Mouse (Mus musculus) gastrocnemius, postnatal 14 days (tissue): Measurements from ENCODE around the gene Cntnap5a. TPM values are rescaled to one million over a fixed set of nuclear protein-coding genes. Genes with fewer than 3 reads are reported as not detected.

Source experiments
- DNase-seq: peaks from one replicate; pipeline ENCODE4 v3.0.0; 2021; ENCODE audit warnings: mixed read lengths
- intact Hi-C: fragments of 180-260 bp; cut with DNase I; formaldehyde crosslinking; loops from one replicate; pipeline ENCODE4 v1.15.1; 2025; ENCODE audit warnings: low total_unique reads
- long read RNA-seq, 2 experiments: library from polyadenylated mRNA; stranded (forward); transcript quantifications; one replicate each; pipeline ENCODE4 v2.0.0; 2021
- total RNA-seq, 2 experiments: library from RNA; stranded (reverse); gene quantifications; 2 replicates each; pipeline ENCODE4 v1.2.3; 2021

Gene Cntnap5a
- total RNA-seq, result under 1 TPM in 1 of 2 experiments, not detected in 1; 0.02 TPM
- long read RNA-seq, experiment 1, result 0 reads
- long read RNA-seq, experiment 2, result 0 reads

DNA sequence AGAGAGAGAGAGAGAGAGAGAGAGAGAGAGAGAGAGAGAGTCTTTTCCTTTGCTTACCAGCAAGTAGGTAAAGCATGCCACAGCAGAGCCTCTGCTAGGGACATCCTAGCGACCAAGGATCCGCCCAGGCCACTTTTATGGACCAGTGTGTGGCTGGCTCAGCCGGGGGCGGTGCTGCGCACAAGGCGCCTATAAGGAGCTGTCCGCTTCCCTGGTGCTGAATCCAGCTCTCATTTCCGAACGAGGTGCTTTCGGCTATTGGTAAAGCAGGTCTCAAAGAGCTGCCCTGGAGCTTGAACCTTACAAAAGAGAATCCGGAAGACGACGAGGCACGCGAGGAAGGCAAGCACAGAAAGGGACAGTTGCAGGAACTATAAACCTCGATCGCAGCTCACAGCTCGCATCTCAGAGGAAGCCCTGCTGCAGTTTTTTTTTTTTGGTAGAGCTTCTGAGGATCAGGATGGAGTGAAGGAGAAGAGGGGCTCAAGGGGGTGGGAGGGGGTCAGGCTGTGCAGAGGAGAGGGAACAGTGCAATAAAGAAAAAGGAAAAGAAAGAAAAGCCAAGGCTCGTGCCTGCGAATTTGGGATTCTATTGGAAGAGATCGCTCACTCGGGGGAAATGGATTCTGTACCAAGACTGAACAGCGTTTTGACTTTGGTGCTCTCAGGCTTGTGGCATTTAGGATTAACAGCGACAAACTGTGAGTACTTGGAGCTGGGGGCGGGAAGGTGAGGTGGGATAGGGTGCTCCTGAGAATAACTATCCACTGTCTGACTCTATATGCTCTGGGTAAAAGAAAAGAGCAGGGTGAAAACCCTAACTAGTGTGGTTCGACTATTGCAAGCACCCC is at the start of gene Cntnap5a:
Cntnap5a (plus strand) TSS at position 239 of the 851 bp plus-strand sequence.
- peak; percentile 31 for DNase-seq
- intact Hi-C loops, result no loop called here

DNA sequence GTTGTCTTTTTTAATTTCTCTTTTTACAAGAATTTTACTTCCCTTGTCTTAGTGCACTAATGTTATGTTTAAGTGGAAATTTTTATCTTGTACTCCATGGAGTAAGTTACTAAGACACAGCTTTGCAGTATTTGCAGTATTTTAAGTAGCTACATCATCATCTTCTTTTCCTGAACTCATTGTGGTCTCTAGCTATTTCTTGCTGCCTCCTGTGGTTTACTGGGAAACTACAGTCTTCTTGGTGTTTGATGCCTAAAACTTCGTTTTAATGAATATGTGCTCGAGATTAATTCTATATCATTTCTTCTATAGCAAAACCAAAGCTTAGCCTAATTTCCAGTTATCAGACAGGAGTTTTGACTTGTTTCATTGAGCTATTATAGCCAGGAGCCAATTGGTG is 37.6 kb upstream of the Cntnap5a start:
- intact Hi-C loops, result no loop called here
- DNase-seq, result no peak

DNA sequence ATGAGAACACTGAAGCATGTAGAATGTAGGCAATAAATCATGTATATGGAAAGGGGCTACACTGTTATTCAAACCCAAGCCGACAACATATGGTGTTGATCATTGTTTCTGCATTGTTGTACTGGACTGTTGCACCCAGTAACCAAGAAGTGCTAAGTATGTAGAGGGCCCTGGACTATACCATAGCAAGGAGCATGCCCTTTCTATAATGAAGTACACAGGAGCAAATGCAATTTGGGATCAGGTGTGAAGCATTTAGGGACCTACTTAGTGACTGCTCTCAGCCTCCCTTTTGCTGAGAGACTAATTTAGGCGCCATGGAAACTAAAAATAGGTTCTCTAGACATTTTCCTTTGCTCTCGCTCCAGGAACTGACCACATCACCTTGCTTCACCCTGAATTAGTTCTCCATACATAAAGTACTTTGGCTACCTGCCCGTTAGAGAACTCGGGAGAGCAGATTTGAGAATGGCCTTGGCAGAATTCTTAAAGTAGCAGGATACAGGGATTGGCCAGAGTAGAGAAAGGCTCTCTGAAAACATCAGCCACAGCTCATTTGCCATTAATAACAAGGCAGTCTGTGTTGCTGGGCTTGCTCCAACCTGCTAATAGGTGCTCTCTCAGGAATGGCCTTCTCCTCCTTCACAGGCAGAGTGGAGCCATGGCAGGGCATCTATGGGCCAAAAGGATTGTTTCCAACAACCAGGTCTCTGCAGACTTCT is 26.1 kb upstream of the Cntnap5a start:
- DNase-seq, result no peak
- intact Hi-C loops, result no loop called here

DNA sequence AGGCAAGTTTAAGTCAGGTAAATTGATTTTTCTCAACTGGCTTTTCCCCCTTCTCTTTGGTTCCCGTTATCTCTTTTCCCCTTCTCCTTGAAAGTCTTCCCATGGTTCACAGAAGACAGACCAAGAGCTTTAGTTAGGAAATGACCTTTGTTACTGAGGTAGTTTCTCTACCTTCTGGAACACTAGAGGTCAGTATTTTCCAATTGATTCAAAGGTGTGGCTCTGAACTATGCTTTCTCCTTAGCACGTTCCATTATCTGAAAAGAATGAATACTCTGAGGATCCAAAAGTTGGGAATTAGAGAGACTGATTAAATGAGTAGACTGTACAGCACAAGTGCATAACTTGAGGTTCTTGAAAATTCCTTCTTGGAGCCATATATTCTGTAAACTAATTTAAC is 1.9 kb downstream of the Cntnap5a start:
- intact Hi-C loops, result no loop called here

DNA sequence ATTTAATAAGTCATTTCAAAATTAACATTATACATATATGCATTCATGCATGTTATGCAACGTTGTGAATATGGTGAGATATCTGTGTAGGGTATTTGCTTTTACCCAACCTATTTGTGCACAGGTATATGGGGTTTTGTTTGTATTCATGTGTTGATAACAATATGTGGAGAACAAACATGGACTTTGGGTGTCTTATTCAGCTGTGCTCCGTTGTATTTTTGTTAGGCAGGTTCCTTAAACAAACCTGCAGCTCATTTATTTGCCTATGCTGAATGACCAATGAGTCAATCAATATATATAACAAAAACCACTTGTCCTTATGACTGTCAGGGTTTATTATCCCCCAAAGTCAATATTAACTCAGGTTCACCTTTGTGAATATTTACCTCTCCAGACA is 15.2 kb downstream of the Cntnap5a start:
- DNase-seq, result no peak
- intact Hi-C loops, result no loop called here

More for the DNA sequence above, 1.9 kb downstream of the Cntnap5a start:
- no peak for DNase-seq

DNA sequence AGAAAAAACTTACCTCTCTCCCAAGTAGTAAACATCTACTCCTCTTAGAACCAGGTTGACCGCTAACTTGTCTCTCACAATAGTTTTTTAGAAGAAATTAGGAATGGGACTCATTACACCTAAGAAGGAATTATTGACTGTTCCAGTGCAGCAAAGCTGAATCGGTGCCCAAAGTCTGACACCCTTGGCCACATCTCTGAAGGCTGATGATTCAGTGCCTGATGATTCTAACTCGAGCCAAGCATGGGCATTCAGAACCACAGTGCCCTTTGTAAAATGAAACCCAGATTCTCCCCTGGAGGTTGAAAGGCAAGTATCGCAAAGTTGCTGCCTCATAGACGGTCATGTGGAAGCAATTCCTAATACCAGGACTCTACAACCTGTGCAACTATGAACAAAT is 58.0 kb downstream of the Cntnap5a start:
- intact Hi-C loops, result no loop called here
- DNase-seq, result no peak

DNA sequence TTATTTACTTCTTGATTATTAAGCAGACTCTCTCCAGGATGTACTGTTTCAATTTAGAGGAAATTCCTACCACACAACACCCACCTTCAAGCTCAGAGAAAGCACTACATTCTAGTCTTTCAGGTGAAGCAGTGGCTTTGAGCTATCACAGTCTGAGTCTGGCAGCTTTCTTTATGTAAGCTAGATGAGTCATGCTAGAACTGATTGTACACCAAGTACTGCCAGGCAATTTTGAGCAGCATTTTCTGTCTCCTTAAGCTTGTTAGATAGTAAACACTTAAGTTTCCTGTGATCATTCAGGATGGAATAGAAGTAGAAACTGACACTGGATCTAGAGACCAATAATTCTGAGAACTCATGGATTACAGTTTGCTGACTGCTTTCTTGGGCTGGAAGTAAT is 61.0 kb downstream of the Cntnap5a start:
- no peak for DNase-seq
- intact Hi-C loops, result no loop called here

DNA sequence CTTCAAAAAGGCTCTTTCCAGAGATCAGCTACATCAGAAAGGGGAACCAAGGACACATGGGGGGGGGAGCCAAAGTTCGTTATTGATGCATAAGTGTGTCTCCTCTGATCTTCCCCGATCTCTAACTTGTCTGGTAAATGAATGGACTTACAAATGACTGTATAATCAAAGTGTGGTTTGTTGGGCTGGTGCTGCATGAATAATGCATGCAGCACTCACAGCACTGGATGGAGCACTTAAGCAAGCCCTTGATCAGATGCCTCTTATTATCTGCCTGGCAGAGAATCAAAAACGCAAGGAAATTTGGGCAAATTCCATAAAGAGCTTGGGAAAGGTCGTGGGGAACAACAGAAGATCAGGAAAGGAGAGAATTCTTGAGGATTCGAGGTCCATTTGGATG is 100.2 kb downstream of the Cntnap5a start:
- intact Hi-C loops, result no loop called here
- DNase-seq, result no peak

DNA sequence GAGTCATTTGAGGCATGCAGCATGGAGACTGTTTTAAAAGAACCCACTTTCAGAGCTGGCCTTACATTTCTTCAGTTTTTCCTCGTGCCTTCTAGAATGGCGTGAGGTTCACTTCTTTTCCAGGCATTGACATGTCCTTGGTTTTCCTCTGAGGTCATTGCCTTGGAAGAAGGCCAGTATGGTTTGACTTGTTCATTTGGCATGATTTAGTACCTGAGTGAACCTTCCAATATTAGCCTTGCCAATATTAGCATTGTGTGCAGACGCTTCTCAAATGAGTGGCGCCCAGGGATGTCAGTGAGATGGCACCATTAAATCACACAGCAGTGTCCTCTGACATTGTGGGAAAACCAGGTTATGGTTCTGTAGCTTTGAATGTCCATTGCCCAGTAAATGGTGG is 158.0 kb downstream of the Cntnap5a start:
- intact Hi-C loops, result no loop called here
- DNase-seq, result no peak

DNA sequence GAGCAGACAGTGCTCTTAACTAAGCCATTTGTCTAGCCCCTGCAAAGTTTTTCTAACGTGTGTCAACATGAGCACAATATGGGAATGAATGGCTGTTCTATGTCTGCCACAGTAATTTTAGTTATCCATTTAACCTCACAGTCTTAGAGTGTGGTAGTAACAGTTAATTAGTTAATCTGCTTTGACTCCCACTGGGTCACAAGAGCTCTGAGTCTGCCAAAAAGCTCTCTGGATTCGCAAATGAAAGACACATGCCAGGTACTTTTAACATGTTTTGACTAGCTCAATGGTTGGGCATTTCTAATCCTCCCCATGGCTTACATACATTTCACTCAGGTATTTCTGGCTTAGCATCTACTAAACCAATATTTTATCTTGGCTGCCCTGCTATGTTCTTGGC is 163.0 kb downstream of the Cntnap5a start:
- no peak for DNase-seq
- intact Hi-C loops, result no loop called here

DNA sequence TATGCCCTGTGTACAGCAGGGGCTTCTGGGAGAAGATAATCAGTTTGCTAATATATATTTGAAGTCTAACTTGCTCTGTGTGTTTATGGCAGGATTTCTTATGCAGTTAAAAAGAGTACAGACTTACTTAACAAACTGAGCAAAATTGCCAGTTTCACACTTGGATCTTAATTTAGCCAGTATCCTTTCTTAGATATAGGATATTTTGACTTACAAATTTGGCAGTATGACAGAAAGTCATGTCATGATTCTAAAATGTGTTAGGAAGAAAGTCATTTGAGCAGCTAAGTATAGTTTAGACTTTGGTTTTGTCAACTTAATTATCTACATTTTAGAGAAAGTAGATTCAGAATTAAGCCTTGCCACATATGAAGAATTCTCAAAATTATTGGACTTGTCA is 167.7 kb downstream of the Cntnap5a start:
- intact Hi-C loops, result no loop called here

DNA sequence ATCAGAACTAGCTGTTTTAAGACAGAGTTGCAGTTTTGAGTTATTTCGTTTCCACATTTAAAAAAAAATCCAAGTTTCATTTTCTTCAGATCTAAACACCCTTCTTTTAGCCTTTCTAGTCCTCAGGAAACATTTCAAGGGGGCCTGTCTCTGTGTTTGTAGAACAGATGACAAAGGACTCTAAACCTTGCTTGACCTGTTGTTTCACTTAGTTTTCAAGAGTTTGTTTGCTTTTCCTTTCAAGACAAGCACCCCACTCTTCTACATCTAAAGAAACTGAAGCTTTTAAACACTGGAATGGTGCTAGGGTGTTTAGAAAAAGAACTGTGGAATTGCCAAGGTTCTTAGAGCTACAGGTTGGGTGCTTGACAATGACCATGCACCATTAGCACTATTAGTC is 233.8 kb downstream of the Cntnap5a start:
- intact Hi-C loops, result no loop called here
- DNase-seq, result no peak

More for the DNA sequence above, 167.7 kb downstream of the Cntnap5a start:
- no peak for DNase-seq

DNA sequence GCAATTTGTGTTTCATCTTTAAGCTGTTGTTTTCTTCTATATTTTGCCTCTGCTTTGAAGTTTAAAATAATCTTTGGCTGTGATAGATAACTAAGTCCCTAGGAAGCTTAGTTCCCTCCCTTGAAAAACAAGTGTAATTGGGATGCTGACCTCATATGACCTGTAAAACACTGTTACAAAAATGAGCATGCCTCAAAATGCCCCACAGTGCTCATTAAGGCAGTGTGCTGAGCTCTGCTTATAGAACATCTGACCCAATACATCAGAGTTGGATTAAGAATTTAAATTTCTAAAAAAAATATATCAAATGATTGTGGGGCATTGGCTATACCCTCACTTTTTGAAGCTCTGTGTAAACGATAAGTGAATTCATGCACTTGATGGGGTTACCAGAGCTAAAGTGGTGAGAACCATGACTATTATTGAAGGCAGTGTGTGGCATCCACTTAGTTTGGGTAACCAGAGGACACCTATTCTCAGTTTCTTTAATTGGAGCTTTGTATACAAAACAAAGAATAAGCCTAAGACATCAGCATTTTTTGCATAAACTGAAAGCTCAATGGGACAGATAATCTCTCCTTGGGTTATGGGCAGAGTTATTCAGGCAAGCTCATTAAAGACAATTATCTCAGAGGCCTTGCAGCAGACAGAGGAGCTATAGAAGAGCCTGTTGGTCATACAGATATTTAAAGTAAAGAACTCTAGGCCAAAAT is 241.6 kb downstream of the Cntnap5a start:
- DNase-seq, result no peak
- intact Hi-C loops, result no loop called here

DNA sequence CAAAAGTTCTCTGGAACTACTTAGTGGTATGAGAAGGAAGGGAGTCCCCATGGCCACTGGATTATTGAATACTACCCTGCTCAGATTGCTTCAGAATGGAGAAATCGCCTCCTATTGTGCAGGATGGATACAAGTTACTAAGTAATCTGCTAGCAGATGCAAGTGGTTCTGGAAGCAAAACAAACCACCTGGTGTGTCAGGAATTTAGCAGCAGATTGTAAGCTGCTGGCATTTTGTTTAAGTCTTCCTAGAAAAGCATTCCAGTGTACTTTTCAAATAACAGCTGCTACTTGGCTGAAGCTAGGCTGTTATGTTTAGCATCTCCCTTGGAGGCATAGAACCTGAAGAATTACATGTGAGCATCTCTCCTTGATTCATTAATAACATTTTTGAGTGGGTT is 247.5 kb downstream of the Cntnap5a start:
- DNase-seq, result no peak
- intact Hi-C loops, result no loop called here

DNA sequence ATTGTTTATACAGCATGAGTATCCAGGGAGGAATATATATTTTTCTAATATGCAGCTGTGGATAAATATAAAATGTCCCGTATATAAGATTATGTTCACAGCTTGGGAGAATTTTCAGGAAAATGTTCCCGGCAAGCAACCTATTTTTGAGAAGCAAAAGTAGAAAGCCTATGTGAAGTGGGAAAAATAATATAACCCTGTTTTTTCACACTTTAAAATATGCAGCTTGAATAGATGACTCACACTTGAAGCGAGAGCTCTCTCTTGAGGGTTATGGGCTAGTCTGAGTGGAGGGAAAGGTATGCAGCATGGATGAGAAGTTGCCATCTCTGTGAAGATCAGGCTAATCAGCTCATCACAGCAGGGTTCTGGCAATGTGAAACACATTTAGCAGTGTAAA is 261.3 kb downstream of the Cntnap5a start:
- intact Hi-C loops, result no loop called here

DNA sequence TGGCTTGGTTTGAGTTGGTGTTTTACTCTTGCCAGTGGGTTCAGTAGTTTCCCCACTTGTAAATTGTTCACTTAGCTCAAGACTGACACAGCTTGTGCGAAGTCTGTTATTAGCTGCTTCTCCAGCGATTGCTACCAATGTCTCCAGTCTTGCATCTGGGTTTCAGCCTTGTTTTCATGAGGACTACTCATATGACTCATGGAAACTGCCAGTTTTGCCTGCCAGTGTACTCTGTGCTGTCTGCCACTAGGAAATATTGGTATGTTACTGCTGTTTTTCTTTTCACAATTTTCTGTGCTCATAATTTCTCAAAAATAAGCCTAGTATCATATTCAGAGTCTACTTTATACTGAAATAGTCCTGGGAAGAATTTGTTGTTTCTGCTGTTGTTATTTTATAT is 272.0 kb downstream of the Cntnap5a start:
- intact Hi-C loops, result no loop called here
- no peak for DNase-seq

More for the DNA sequence above, 261.3 kb downstream of the Cntnap5a start:
- no peak for DNase-seq

DNA sequence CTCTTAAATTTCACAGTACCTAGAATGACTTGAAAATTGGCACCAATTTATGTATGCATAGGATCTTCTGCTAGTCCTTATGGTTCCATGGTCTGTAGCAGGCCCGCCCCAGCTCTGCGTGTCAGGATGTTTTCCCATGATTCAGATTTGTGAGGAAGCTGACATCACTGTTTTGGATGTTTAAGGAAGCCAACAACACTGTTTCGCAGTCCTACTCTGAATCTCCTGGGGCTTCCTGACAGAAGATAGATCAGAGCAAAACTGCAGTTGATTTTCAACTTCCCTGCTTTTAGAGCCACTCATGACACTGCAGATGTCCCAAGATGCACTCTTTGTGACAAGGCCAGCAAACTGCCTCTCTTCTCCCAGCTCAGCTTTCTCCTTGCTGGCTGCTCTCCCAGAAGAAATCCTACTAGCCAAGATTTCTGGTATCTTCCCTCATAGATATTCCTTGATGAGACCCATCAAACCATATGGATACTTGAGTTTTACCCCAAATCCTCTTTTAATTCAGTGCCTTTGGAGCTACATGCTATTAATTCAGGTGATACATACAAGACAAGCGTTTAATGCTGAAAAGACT is 280.5 kb downstream of the Cntnap5a start:
- intact Hi-C loops, result no loop called here

DNA sequence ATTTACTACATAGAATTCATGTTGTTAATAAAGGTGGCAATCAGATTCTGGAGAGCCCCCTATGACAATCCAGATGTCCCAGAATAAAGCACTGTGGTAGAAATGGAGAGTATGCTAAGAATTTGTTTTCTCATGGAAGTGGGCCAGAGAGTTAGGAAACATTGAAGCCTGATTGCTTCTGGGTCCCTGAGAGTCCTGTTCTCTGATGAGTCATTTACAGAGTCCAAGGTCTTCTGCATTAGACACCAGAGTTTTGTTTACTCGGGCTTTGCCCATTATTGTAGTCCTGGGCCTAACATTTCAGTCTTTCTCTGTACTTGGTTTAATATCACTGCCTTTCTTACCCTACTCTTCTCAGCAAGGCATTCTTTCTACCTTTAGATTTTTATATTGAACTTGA is 305.6 kb downstream of the Cntnap5a start:
- intact Hi-C loops, result no loop called here
- no peak for DNase-seq

More for the DNA sequence above, 280.5 kb downstream of the Cntnap5a start:
- DNase-seq, result peak; percentile 24

DNA sequence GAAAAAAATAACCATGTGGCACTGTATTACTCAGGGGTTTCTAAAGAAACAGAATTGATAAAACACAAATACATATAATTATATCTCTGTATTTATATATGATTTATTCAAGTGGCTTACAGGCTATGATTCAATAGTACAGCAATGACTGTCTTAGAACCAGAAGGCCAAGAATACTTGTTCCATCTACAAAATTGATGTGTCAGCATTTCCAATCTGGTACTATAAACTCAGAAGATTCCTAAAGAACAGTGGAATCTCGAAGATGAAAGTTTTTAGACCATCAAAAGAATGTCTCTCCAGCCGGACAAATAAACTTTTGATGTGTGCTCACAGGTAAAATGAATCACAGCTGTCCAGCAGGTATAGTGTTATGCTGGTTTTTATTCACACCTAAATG is 331.2 kb downstream of the Cntnap5a start:
- DNase-seq, result no peak
- intact Hi-C loops, result no loop called here

DNA sequence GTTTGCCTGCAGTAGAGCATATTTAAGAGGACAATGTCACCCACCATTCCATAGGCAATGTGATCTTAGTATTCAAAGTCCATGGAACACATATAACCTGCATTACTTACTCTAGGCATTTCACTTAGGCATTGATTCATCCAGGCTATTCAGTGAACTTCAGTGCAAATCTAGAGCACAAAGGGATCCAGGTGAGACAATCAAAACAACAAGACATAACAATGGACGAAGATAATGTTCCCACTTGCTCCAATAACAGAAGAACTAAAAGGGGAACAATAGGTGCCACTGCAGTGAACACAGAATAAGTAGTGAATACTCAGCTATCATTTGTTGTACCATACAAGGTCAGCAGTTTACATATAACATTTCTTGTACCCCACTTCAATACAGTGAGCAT is 345.1 kb downstream of the Cntnap5a start:
- intact Hi-C loops, result no loop called here
- DNase-seq, result no peak
